Mouse (Mus musculus) liver, embryonic 14.5 days (tissue): ENCODE measurements around the gene Cxcl5. TPM values are rescaled to one million over a fixed set of nuclear protein-coding genes. Genes with fewer than 3 reads are reported as not detected.

Experiments used
- ATAC-seq: fragments of 200-750 bp; cut with Nextera tagmentation; 2 replicates; pipeline ENCODE4 v1.8.0; 2017; ENCODE audit warnings: moderate number of reproducible peaks, mild to moderate bottlenecking, moderate library complexity; ENCODE audit not compliant: insufficient read depth
- DNase-seq, 3 experiments: peaks; one replicate each; pipeline ENCODE4 v3.0.0-alpha.2; 2012 to 2013; ENCODE audit warnings: low read depth in 3 of 3, low spot score in 3 of 3
- H3K27ac ChIP-seq: fragments of 300-500 bp; sonication (generic); 2 replicates; pipeline ENCODE4 v1.5.1; 2014; ENCODE audit warnings: moderate library complexity, mild to moderate bottlenecking, control low read depth, inconsistent platforms
- H3K27me3 ChIP-seq: fragments of 300-500 bp; sonication (generic); 2 replicates; pipeline ENCODE4 v1.6.1; 2014; ENCODE audit warnings: mild to moderate bottlenecking, low read length, moderate library complexity; ENCODE audit not compliant: control insufficient read depth, insufficient read depth
- H3K36me3 ChIP-seq: fragments of 300-500 bp; sonication (generic); replicated peaks from 2 replicates; pipeline ENCODE4 v1.6.1; 2014; ENCODE audit warnings: low read depth; ENCODE audit not compliant: control insufficient read depth, insufficient read depth
- H3K4me1 ChIP-seq, 2 experiments: fragments of 200-500 bp in 1 of 2; fragments of 300-500 bp in 1 of 2; sonication (generic) in 1 of 2; replicated peaks; 2 replicates each; pipeline ENCODE4 v1.6.1; 2012 to 2014; ENCODE audit warnings: antibody characterized with exemption in 1 of 2, inconsistent platforms in 1 of 2, low read length in 1 of 2; ENCODE audit not compliant: control insufficient read depth in 2 of 2, insufficient read depth in 2 of 2
- H3K4me2 ChIP-seq: fragments of 300-500 bp; sonication (generic); 2 replicates; pipeline ENCODE4 v1.6.1; 2014; ENCODE audit warnings: low read depth, mild to moderate bottlenecking, control low read depth, moderate library complexity
- H3K4me3 ChIP-seq, 2 experiments: fragments of 200-500 bp in 1 of 2; fragments of 300-500 bp in 1 of 2; sonication (generic) in 1 of 2; 2 replicates each; pipeline ENCODE4 v1.5.1; 2012 to 2014; ENCODE audit warnings: low read depth in 2 of 2, low read length in 2 of 2, mild to moderate bottlenecking in 2 of 2, control low read depth in 1 of 2, inconsistent platforms in 1 of 2, moderate library complexity in 1 of 2; ENCODE audit not compliant: insufficient read depth in 1 of 2
- H3K9ac ChIP-seq: fragments of 300-500 bp; sonication (generic); replicated peaks from 2 replicates; pipeline ENCODE4 v1.6.1; 2014; ENCODE audit warnings: mild to moderate bottlenecking, control low read depth, moderate library complexity
- H3K9me3 ChIP-seq: fragments of 300-500 bp; sonication (generic); 2 replicates; pipeline ENCODE4 v1.6.1; 2016; ENCODE audit warnings: low read length, mixed read lengths; ENCODE audit not compliant: control insufficient read depth
- CTCF ChIP-seq: IDR thresholded peaks from 2 replicates; pipeline ENCODE4 v1.5.1; 2016; ENCODE audit warnings: antibody characterized with exemption, low read depth, control low read depth
- EP300 ChIP-seq: IDR thresholded peaks from 2 replicates; pipeline ENCODE4 v1.6.1; 2016; ENCODE audit warnings: antibody characterized with exemption, low read depth
- WGBS: fragments of 180-500 bp; shearing (Covaris S2); extraction: QIAGEN DNeasy Blood & Tissue Kit; methylation state at CpG from one replicate; pipeline ENCODE4 v1.1.7; 2014; ENCODE audit not compliant: insufficient replicate concordance; 5-methylcytosine and 5-hydroxymethylcytosine counted together
- polyA plus RNA-seq, 2 experiments: library from polyadenylated mRNA; depleted of rRNA in 1 of 2; stranded (reverse) in 1 of 2; unstranded in 1 of 2; fragments of >200 nt; fragmentation: Nextera tagmentation in 1 of 2; extraction: Ambion mirVana in 1 of 2; gene quantifications; 2 replicates each; pipeline versions ENCODE4 v1.2.1 to v1.2.3; 2012 to 2014

The Cxcl5 gene
- polyA plus RNA-seq, 2 experiments, result 0.41 to 0.69 TPM

- DNase-seq (no peak), ATAC-seq (no peak)
- H3K27me3 ChIP-seq, result peaks cover 13% of the 10 kb centered on the region
- no peak overlapping the region for H3K4me2 ChIP-seq
- H3K9ac ChIP-seq, result no peak overlapping the region
- no peak overlapping the region for H3K4me3 ChIP-seq
- WGBS, result 46% methylated on average over 2 of the region's 2 CpGs
- no peaks in the 10 kb centered on the region for H3K9me3 ChIP-seq
- no peaks in the 10 kb centered on the region; a peak in 1 of 4 replicates for H3K4me1 ChIP-seq
- no peak overlapping the region for H3K27ac ChIP-seq
- no peaks in the 10 kb centered on the region for H3K36me3 ChIP-seq
- TF ChIP-seq CTCF (no peak), EP300 (no peak)
These were observed 1.7 kb downstream of the Cxcl5 start for GRCm38 (mm10) chr5:90760844-90761243.

DNA sequence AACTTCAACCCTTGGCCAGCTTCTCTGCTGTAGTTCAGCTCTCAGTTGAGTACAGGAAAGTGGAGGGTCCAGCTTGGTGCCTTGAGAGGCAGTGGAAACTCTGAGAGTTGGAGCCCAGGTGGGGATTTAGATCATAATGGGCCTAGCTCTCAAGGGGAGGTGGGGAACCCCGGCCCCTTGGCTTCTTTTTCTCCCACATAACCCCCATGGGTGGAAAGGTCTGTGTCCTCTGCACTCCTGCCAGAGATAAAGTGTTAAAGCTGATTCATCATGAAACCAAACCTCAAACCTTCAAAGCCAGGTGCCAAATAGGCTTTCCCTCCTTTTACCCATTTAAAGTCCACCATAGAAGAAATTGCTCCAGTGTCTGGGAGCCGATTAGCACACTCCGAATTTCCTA lies 2.7 kb downstream of the Cxcl5 start:
- Histone ChIP-seq H3K9ac (no peak overlapping the region), H3K36me3 (no peaks in the 10 kb centered on the region), H3K27ac (no peak overlapping the region), H3K27me3 (peaks cover 13% of the 10 kb centered on the region), H3K4me2 (no peak overlapping the region), H3K4me3 (no peak overlapping the region), H3K9me3 (no peaks in the 10 kb centered on the region), H3K4me1 (no peaks in the 10 kb centered on the region; a peak in 1 of 4 replicates)
- no peak for TF ChIP-seq CTCF
- no peak for TF ChIP-seq EP300
- DNase-seq, result no peak
- ATAC-seq, result no peak
- 70% methylated on average over 3 of the region's 3 CpGs for WGBS

- 63% methylated on average over 12 of the region's 12 CpGs for WGBS
- TF ChIP-seq CTCF, result no peak
- no peak for TF ChIP-seq EP300
- Histone ChIP-seq H3K4me3 (no peak overlapping the region), H3K36me3 (no peaks in the 10 kb centered on the region), H3K9me3 (no peaks in the 10 kb centered on the region), H3K4me1 (no peaks in the 10 kb centered on the region), H3K27me3 (peaks cover 7% of the 10 kb centered on the region), H3K27ac (no peak overlapping the region), H3K9ac (no peak overlapping the region), H3K4me2 (no peak overlapping the region)
- ATAC-seq (no peak), DNase-seq (no peak)
These were observed 4.9 kb downstream of the Cxcl5 start for GRCm38 (mm10) chr5:90763912-90764665.

DNA sequence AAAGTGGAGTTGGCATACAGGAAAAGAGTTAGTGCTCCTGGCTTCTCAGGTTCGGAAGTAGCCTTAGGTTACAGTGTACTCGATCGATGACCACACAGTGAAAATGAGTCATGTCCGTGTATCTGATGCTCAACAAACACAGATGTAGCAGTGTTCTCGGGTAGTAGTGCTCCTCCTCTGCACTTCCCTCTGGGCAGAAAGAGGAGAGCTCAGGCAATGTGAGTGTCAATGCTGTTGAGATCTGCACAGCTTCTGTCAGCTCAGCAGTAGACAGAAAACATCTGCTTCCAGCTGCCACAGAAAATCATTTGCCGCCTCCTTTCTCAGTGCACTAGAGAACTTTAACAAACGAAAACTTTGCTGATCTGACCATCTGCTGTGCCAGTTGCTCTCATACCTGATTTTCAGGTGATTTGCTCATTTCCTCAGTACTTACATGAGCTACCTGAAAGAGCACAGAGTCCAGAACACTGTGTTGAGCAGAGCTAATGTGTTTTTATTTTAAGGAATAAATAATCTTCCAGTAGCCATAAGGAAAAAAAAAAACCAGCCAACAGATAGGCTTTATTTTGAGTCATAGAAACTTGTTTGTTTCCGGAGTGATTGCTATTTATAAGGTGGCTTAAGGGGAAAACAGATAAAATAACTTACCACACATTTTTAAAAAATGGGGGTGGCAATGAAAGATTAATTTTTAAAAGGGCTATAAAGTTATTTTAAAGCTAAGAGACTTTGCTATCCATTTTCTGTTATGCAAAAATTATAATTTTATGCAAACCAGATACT lies 6.9 kb downstream of the Cxcl5 start:
- ATAC-seq, result no peak
- Histone ChIP-seq H3K36me3 (no peaks in the 10 kb centered on the region), H3K9ac (no peak overlapping the region), H3K4me3 (no peak overlapping the region), H3K4me1 (no peaks in the 10 kb centered on the region), H3K27ac (no peak overlapping the region), H3K27me3 (no peaks in the 10 kb centered on the region), H3K4me2 (no peak overlapping the region), H3K9me3 (no peaks in the 10 kb centered on the region)
- 46% methylated on average over 8 of the region's 8 CpGs for WGBS
- TF ChIP-seq EP300 (no peak), CTCF (no peak)
- no peak for DNase-seq

DNA sequence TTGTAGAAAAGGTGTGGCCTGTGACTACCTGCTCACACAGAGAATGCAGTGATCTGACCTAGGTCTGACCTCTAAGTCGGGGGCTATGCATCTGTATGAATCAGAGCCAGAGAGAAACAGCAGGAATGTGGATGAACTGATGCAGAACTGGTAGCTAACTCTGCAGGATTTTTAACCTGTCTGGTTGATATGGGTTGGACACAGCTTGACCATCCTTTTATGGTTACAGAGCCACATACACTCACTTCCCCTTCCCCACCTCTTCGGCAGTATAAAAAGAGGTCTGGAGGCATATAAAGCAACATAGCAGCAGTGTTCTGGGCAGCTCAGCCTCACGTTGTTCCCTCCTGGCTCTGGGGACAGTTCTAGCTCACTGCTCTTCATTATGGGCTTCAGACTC lies 9.1 kb downstream of the Cxcl5 start, which contains the start of gene Ppbp:
Ppbp (plus strand) TSS at position 301 of the 400 bp plus-strand sequence.
- Histone ChIP-seq H3K4me2 (no peak within 1 kb of the TSS), H3K9me3 (no peaks in the 10 kb centered on the region), H3K4me3 (no peak within 1 kb of the TSS), H3K27ac (no peak within 1 kb of the TSS), H3K4me1 (no peaks in the 10 kb centered on the region; a peak in 1 of 4 replicates), H3K36me3 (no peaks in the 10 kb centered on the region), H3K27me3 (no peaks in the 10 kb centered on the region), H3K9ac (no peak within 1 kb of the TSS)
- WGBS, result 32% methylated on average over 3 of the region's 3 CpGs
- TF ChIP-seq EP300 (no peak), CTCF (no peak)
- DNase-seq (no peak), ATAC-seq (no peak)
